Mouse (Mus musculus) liver, postnatal 0 days (tissue): Measurements from ENCODE around the gene Gm47959.

Experiments
- CTCF ChIP-seq: sonication (generic); IDR thresholded peaks from 2 replicates; pipeline ENCODE4 v1.5.1; 2016; ENCODE audit warnings: antibody characterized with exemption, low read depth
- EP300 ChIP-seq: IDR thresholded peaks from 2 replicates; pipeline ENCODE4 v1.6.1; 2016; ENCODE audit warnings: antibody characterized with exemption, low read depth, mild to moderate bottlenecking

GRCm38 (mm10) chr1:83036892-83037667, 36.7 kb downstream of the Gm47959 start:
- TF ChIP-seq CTCF (no peak), EP300 (no peak)
